Mouse (Mus musculus) stomach, postnatal 0 days (tissue): ENCODE results near the gene Kif3a.

Experiments
- CTCF ChIP-seq: IDR thresholded peaks from 2 replicates; pipeline ENCODE4 v1.5.1; 2016; ENCODE audit warnings: antibody characterized with exemption, low read depth, mild to moderate bottlenecking, moderate library complexity
- EP300 ChIP-seq: optimal IDR thresholded peaks from 2 replicates; pipeline ENCODE3; 2016; ENCODE audit warnings: antibody characterized with exemption

GRCm38 (mm10) chr11:53637046-53637802, 70.0 kb downstream of the Kif3a start:
- TF ChIP-seq CTCF, result no peak
- no peak for TF ChIP-seq EP300
